Mouse (Mus musculus) lung, postnatal 36 days (tissue): Measurements from ENCODE around the gene Prkcq.

Source experiments
- DNase-seq: peaks from one replicate; pipeline ENCODE4 v3.0.0; 2022; ENCODE audit warnings: mixed read lengths

Prkcq gene

GRCm38 (mm10) chr2:11225485-11225876 is 53.6 kb downstream of the Prkcq start:
- DNase-seq: no peak

- no peak for DNase-seq
Measured at GRCm38 (mm10) chr2:11226555-11226954, 54.6 kb downstream of the Prkcq start.

- DNase-seq: no peak
Measured at GRCm38 (mm10) chr2:11229126-11229525, 57.2 kb downstream of the Prkcq start.

- DNase-seq: no peak
Measured at GRCm38 (mm10) chr2:11231118-11231517, 59.2 kb downstream of the Prkcq start.

GRCm38 (mm10) chr2:11231988-11232387 is 60.1 kb downstream of the Prkcq start:
- DNase-seq: no peak

GRCm38 (mm10) chr2:11238254-11238653 is 66.3 kb downstream of the Prkcq start:
- no peak for DNase-seq

GRCm38 (mm10) chr2:11239523-11239922 is 67.6 kb downstream of the Prkcq start:
- peak; percentile 38 for DNase-seq

GRCm38 (mm10) chr2:11245926-11246325 is 74.0 kb downstream of the Prkcq start:
- DNase-seq: no peak

GRCm38 (mm10) chr2:11253945-11254344 is 82.0 kb downstream of the Prkcq start:
- DNase-seq: peak; percentile 75

- no peak for DNase-seq
Measured at GRCm38 (mm10) chr2:11254446-11254845, 82.5 kb downstream of the Prkcq start.

GRCm38 (mm10) chr2:11257260-11257850 is 85.4 kb downstream of the Prkcq start:
- DNase-seq: no peak

- DNase-seq: no peak
Measured at GRCm38 (mm10) chr2:11258181-11258580, 86.3 kb downstream of the Prkcq start.

GRCm38 (mm10) chr2:11259361-11259760 is 87.5 kb downstream of the Prkcq start:
- no peak for DNase-seq

- no peak for DNase-seq
Measured at GRCm38 (mm10) chr2:11264836-11265235, 92.9 kb downstream of the Prkcq start.

GRCm38 (mm10) chr2:11265455-11265854 is 93.5 kb downstream of the Prkcq start:
- no peak for DNase-seq

- DNase-seq: peak; percentile 42
Measured at GRCm38 (mm10) chr2:11266294-11266693, 94.4 kb downstream of the Prkcq start.

GRCm38 (mm10) chr2:11278965-11279364 is 107.1 kb downstream of the Prkcq start:
- peak; percentile 22 for DNase-seq

GRCm38 (mm10) chr2:11280247-11280646 is 108.3 kb downstream of the Prkcq start:
- DNase-seq: no peak

- no peak for DNase-seq
Measured at GRCm38 (mm10) chr2:11287834-11288530, 116.1 kb downstream of the Prkcq start.

GRCm38 (mm10) chr2:11288531-11288846 is 116.6 kb downstream of the Prkcq start:
- DNase-seq: peak; percentile 91

GRCm38 (mm10) chr2:11290931-11291330 is 119.0 kb downstream of the Prkcq start:
- no peak for DNase-seq

- no peak for DNase-seq
Measured at GRCm38 (mm10) chr2:11291570-11292405, 119.9 kb downstream of the Prkcq start.

GRCm38 (mm10) chr2:11293144-11293543 is 121.2 kb downstream of the Prkcq start:
- DNase-seq: peak; percentile 37

- peak; percentile 34 for DNase-seq
Measured at GRCm38 (mm10) chr2:11294643-11295191, 122.8 kb downstream of the Prkcq start.
